Mouse (Mus musculus): ENCODE results near the gene Abhd17a.

The Abhd17a gene

DNA sequence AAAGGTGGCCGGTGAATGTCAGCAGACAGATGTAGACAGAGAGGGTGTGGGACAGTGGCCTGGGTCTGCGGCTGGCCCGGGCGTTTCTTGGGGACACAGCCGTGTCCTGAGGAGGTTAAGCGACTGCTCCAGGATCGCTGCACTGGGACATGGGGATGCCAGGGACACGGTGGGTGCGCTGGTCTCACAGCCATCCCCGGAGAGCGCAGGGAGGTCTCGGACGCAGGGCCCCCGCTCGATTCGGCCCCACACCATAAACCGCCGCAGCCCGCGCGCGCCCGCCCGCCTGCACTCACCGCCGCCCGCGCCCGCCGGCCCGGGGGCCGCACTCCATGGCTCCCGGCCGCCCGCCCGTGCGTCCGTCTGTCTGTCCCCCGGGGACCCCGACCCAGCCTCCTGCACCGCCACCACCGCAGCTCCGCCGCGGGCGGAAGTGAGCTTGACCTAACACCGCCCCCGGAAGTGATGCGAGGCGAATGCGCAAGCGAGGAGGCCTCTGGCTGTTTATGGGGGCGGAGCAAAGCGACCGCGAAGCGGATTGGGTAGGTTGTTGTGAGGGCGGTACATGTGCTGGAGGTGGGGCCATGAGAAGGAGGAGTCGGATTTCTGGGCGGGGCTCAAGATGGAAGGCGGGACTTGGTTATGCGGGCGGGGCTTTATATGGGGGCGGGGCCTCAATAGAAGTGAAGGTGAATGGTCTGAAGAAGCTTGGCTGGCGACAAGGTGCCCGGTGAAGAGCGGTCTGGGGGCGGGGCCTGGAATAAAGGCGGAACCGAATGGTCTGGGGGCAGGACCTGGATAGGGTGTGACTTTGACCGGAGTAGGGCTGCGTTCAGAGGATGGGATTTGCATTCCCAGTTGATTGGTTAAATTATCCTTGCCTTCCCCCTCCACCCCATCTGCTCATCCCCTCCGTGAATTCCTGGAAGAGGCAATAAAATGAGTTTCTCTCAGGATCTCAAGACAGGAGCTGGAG, at the start of gene Abhd17a:
Gene Abhd17a (minus strand): TSS at position 463 of the 976 bp plus-strand sequence.
- in situ Hi-C loops (cut with MboI, MseI) = no loop called here

DNA sequence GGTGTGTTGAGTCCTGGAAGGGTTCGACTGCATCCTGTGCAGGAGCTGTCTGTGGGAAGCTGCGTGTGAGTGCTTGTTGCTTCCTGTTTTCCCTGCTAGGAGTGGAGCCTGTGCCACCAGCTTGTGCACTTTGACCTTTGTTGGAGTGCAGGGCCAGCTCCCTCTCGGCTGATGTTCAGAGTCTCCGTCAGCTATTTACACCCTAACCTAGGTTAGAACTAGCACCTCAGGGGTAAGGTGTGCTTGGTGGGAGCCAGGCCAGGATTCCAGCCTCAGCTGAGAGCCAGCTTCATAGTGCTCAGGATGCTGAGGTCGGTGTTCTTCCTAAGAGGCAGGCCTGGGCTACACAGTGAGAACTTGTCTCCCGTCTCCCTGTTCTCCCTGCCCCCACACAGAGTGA, 45.2 kb upstream of the Abhd17a start:
- in situ Hi-C loops (cut with MboI, MseI) = loop anchor here (10.0 kb wide), 1 partner anchor 181 kb away; no protein-coding TSS in a partner anchor

DNA sequence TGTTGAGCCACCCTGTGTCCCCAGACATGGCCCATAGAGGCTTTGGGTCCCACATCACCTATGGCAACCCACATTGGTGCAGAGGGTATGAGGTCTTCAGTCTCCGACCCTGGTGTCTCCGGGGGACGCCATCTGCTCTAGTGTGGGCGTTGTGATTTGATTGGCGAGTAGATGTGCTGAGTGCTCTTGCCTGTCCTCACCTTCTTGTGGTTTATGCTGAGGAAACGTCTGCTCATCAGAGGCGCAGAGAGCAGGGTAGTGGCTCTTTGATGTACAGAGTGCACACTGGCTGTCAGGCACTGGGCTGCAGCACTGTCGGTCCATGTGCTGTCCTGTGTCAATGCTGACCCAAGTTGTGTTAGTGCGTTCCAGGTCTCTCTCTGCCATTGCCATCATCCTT, 38.8 kb upstream of the Abhd17a start:
- in situ Hi-C loops (cut with MboI, MseI) = loop anchor here (5.0 kb wide), 1 partner anchor 58 kb away; no protein-coding TSS in a partner anchor

DNA sequence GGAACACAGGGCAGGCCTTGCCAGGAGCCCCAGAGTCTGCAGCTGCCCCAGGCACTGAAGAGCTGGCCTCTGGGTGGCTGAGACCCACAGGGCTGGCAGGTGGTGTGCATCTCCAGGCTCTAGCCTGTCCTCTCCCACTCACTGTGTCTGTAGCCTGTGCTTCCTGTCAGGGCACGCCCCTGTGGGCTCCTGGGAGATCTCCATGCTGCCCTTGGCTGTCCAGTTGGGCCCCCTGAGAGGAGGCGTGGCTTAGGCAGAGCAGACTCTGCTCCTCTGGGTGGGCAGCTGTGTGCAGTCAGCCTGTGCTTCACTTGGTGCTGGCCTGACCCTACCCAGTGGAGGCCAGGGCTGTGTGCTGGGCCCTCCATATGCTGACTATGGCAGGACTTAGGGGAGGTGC, 37.5 kb upstream of the Abhd17a start:
- in situ Hi-C loops (cut with MboI, MseI) = loop anchor here (5.0 kb wide), 1 partner anchor 60 kb away; no protein-coding TSS in a partner anchor

DNA sequence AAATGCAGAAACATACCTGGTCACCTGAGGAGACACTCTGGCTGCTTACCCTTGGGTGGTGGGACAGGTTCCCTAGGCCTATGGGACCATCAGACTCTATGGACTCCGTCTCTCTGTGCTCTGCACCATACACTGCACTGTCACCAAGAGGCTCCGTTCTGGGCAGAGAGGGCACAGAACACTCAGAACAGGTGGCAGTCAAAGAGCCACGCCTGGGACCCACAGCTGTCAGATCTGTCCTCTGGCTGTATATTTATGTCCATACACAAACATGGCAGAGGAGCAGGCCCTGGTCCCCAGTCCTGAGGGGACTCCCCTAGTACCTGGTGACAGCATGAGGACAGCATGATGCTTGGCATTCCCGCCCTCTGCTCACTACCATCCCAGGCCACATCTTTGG, 35.6 kb upstream of the Abhd17a start:
- in situ Hi-C loops (cut with MboI, MseI) = loop anchor here (5.0 kb wide), 1 partner anchor 62 kb away; no protein-coding TSS in a partner anchor

DNA sequence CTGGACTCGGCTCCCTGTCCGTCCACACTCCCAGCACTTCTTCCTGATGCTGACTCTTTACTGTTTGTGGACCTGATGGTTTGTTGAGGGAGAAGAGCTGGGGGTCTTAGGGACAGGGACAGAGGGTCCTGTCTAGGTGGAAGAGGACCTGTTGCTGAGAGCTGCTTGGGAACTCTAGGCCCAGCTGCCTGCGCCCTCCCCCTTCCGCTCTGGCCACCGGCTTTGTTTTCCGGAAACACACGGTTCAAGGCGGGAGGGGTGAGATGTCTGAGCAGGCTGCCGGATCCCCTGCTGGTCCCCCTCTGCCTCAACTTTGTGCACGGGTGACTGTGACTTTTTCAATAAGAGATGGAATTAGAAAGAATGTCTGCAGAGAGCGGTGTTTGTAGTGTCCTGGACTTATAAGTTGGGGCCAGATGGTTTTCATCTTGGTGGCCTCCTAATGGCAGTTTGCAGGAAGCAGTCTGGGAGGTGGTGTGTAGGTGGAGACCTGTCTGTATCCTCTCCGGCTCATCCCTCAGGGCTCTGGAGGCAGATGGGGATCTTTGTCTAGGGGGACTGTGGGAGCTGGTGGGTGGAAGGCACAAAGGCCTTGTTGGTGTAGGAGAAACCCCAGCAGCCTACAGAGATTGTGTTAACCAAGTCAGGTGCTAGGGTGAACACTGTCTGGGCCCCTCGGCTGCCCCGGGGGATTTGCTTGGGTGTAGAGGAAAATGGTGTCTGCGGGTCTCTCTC, 33.5 kb upstream of the Abhd17a start:
- in situ Hi-C loops (cut with MboI, MseI) = no loop called here

DNA sequence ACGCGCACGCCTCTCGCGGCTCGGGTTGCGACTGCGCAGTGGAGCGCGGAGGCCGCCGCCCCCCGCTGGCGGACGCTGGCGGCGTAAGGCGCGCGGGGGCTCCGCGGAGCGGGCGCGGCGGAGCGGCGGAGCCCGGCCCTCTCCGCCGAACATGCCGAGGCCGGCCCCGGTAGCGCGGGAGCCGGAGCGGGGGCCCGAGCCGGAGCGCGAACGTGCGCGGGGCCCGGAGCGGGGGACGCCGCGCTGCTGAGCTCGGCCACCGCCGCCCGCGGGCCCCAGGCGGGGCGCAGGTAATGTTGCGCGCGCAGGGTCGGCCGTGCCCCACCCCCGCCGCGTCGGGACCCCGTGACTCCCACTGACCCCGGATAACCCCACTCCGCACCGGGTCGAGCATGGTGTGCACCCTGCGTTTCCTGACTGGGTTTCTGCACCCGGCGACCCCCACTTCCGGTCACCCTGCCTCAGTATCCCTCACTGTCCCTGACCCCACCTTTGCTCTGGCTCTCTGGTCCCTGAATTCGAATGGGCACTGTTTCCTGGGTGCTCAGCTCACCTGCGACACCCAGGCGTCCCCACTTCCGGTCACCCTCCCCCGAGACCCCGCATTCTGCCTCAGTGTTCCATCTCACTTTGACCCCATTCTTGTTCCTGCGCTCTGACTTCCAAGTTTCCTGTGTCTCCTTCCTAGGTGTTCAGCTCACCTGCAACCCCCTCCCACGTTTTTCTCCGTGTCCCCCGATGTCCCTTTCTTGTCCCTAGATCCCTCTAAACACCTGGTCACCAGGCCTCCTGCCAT, 32.7 kb upstream of the Abhd17a start, which contains the start of gene Csnk1g2:
Gene Csnk1g2 (plus strand): TSS at position 178 of the 796 bp plus-strand sequence.
- in situ Hi-C loops (cut with MboI, MseI) = no loop called here

DNA sequence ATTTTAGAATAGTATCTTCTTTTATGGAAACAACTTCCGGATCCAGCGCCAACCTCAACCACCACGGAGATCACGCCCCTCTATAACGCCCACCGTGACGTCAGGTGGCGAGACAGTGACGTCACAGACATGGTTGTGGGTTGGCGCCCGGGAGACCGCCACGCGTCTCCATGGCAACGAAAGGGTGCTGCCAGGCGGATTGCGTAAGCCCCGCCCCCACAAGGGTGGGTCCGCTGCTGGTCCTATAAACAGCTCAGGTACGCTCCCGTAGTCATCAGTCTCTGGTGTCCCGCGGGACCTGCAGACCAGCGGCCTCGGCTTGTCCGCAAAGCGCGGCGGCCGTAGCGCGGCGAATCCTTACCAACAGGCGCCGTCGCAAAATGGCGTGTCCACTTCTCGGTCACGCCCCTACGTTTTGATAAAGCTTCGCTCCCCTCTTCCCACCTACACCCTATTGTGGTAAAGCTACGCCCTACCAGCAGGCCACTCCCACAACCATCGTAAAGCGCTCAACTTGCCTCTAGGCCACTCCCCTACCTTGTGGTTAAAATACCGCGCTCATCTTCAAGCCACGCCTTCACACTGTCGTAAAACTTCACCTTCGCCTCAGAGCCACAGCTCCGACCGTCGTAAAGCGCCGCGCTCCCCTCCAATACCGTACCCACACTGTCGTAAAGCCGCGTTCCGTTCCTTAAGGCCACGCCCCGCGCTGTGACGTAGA, 32.0 kb upstream of the Abhd17a start:
- in situ Hi-C loops (cut with MboI, MseI) = no loop called here

DNA sequence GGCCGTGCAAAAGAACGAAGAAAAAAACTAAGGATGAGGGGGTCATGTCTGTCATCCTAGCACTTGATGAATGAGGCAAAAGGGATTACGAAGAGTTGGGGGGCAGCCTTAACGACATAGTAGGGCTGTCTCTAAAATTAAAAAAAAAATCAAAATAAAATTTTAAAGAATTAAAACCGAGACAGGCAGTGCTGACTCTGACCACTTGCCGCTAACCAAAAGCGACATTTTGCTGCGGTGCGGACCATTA, 31.5 kb upstream of the Abhd17a start:
- in situ Hi-C loops (cut with MboI, MseI) = no loop called here

DNA sequence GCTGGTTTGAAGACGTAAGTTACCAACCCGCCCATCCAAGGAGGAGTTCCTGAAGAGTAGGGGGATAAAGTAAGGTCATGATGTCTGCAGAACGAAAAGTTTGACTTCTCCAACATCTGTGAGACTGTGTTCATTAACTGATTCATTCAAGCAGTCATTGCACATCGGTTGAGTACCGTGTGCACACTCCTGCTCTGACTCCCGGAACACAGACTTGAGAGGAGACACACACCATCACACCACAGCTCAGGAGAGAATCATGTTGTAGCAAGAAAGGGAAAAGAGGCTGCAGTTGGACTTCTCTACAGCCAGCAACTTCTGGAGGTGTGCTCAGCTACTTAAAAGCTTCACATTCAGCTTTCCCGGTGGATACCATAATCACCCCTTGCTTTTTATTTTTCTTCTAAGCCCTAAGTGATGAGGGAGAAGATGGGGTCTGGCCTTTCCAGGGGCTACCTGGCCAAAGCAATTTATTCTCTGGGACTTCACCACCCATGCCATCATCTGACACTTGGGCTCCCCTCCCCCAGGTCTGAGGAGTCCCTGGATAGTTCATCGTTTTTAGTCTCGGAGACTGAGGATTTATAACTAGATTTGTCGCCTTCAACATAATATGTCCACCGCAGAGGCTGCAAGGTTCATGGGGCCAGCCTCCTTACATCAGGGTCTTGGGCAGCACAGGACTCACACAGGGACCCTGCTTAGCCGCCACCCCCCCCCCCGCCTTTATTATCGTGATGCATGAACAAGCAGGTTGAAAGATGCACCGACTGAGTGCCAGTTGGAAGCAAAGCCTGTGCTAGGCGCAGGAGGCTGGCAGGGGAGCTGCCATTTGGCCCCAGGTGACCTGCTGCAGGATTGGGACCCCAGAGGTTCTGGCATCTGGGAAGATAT, 30.9 kb upstream of the Abhd17a start:
- in situ Hi-C loops (cut with MboI, MseI) = no loop called here

DNA sequence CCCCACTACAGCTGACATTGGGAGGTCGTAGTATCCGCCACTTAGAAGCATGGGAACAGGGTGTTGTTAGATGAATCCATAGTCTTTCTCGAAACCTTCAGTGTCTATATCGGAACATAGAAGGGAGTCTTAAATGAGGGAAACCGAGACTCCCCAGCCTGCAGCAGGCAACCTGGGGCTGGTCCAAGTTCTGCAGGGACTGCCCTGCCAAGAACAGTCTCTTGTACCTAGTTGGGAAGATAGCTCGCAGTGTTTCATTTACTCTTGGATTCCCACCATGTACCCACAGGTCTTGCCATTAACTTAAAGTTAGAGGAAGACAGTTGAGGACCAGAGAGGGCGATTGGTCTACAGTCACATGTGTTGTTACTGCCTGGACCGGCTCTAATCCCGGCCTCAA, 30.2 kb upstream of the Abhd17a start:
- in situ Hi-C loops (cut with MboI, MseI) = no loop called here

DNA sequence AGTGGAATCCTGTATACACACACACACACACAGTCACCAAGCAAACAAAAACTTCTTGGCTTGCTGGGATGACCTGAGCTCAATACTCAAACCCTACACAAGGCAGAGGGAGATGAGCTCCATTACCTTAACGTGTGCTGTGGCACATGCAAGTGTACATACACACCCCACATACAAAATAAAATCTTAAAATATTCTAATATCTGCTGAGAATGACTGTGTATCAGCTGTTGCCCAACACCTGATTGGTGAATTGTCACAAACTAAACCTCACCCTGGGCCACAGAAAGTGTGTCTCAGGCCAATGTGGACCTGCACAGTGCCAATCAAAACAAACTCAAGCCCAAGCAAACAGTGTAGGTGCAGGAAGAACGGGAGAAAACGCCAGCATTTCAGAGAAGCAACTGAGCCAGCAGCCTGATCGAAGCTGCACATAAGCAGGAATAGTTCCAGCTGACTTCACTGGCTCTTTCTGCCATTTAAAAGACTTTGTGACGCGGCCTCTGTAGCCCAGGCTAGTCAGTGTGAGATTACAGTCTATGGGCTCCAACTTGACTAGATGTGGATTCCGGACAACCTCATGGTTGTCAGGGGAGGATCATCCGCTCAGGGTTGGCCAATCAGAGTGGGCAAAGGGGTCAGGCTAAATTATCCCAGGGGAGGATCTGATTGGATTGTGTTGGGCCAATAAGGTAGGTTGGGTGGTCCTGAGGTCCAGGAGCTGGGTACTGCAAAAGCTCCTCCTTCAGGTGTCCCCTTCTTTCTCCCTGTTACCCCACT, 29.5 kb upstream of the Abhd17a start:
- in situ Hi-C loops (cut with MboI, MseI) = loop anchor here (5.0 kb wide), 1 partner anchor 37 kb away; no protein-coding TSS in a partner anchor

DNA sequence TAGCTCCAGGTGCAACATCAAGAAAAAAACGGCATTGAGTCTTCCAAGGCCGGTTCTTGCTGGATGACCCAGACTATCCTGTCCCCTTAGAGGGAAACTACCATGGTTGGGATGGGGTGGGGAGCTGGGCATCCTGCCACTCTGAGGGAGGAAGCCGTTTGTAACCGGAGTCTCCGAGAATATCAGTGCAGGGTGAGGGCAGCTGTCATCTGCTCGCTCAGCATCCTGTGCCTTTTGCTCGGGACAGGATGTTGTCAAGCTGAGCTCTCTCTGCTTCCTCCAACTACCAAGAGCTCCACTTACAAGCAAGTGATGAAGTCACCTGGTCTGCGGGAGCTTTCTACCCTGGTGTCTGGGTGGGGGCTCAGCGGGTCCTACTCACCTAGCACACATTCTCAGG, 28.0 kb upstream of the Abhd17a start:
- in situ Hi-C loops (cut with MboI, MseI) = loop anchor here (5.0 kb wide), 1 partner anchor 36 kb away; no protein-coding TSS in a partner anchor

DNA sequence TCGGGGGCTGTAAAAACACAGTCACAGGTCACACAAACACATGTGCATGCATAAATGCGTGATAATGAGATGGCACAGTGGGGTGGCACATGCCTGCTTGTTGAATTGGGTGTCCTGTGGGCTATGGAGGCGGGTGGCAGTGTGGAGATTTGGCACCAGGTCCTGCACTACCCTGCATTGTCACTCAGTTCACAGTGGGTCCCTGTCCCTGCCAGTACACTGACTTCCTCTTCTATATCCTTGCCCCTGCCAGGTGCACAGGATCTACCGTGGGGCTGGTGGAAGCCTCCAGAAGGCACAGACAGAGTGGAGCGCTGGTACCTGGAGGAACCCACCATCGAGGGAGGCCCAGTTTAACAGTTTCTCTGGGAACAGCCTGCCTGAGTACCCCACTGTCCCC, 24.2 kb upstream of the Abhd17a start:
- in situ Hi-C loops (cut with MboI, MseI) = no loop called here

DNA sequence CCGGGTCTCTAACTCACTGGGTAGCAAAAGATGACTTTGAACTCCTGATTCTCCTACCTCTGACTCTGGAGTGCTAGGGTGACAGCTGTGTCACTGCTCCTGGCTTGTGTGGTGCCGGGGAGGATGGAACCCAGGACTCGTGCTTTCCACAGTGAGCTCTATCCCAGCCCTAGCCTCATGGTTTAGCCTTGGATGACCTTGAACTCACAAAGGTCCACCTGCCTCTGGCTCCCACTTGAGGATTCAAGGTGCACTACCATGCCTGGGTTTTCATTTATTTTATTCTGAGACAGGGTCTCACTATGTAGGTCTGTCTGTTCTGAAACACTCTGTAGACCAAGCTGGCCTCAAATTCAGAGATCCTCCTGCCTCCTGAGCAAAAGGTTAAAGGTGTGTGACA, 23.7 kb upstream of the Abhd17a start:
- in situ Hi-C loops (cut with MboI, MseI) = no loop called here

DNA sequence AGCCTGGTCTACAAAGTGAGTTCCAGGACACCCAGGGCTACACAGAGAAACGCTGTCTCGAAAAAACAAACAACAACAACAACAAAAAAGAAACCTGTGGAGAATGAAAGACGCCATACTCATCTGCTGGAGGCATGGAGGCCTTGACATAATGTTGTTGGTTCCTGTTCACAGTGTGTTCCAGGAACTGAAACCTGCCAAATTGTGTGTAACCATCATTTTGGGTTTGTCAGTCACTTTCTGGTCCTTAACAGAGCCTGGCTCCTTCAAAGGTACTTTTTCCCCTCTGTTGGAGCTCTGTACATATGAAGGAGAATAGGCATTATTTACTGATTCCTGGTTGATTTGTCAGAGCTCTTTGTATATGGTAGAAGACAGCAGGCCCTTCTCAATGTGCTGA, 21.8 kb upstream of the Abhd17a start:
- in situ Hi-C loops (cut with MboI, MseI) = no loop called here

DNA sequence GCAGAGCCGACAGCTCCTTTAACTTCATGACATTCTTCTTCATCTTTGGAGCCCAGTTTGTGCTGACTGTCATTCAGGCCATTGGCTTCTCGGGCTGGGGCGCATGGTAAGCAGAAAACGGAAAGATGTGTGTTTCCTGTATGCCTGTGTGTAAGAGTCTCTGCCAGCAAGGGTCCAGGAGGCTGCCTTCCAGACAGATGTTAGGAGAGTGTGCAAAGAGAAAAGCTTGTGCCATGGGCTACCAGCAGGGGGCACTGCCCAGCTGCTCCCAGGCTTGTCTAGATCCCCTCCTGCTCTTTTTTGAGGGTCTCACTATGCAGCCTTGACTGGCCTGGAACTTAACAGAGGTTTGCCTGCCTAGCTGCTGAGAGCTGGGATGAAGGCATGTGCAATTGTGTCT, 20.9 kb upstream of the Abhd17a start:
- in situ Hi-C loops (cut with MboI, MseI) = no loop called here

DNA sequence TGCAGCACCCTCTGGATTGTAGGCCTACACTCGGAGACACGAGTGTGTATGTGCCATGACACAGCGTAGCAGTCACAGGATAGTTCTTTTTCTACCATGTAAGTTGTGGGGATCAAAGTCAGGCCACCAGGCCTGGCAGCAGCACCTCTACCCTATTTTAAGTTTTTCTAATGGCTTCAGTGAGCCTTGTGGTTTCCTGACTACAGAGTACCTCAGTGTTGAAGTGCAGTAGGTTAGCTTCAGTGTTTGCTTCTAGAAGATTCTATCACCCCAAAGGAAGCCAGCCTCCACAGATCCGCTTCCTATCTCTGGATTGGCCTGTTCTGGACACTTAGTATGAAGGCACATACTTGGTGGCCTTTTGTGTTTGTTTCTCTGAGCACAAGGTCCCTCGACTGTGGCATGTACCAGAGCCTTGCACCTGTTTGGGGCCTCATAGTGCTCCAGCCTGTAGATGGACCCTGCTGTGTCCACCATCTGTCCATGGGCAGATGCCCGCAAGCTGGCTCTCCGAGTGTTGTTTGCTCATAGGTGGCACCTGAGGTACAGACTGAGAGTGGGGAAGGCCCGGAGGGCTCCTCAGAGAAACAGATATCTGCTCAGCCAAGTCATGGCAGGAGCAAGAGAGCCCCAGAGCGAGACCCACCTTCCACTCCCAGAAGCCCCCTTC, 20.1 kb upstream of the Abhd17a start:
- in situ Hi-C loops (cut with MboI, MseI) = no loop called here

All from regulatory T cell (primary cell).